Mouse (Mus musculus) frontal cortex, postnatal 36 days (tissue): ENCODE results near the gene Col19a1.

Experiments used
- DNase-seq, 2 experiments: peaks; one replicate each; pipeline ENCODE4 v3.0.0; 2022; ENCODE audit warnings: low spot score in 2 of 2

The Col19a1 gene

GRCm38 (mm10) chr1:24229552-24229951 is 357.7 kb downstream of the Col19a1 start:
- peak; percentile 36 to 63 for DNase-seq

GRCm38 (mm10) chr1:24226941-24227711 is 360.1 kb downstream of the Col19a1 start:
- DNase-seq, result no peak

GRCm38 (mm10) chr1:24225825-24226526 is 361.3 kb downstream of the Col19a1 start:
- peak; percentile 35 to 67 for DNase-seq

- peak in 1 of 2 experiments; percentile 69 for DNase-seq
Observed at GRCm38 (mm10) chr1:24222981-24223612, 364.2 kb downstream of the Col19a1 start.

GRCm38 (mm10) chr1:24222231-24222630 is 365.0 kb downstream of the Col19a1 start:
- DNase-seq, result no peak

GRCm38 (mm10) chr1:24219041-24219440 is 368.2 kb downstream of the Col19a1 start:
- DNase-seq, result peak in 1 of 2 experiments; percentile 35
